ENCODE assay signal across 7 mouse cellular contexts in the genomic region with DNA sequence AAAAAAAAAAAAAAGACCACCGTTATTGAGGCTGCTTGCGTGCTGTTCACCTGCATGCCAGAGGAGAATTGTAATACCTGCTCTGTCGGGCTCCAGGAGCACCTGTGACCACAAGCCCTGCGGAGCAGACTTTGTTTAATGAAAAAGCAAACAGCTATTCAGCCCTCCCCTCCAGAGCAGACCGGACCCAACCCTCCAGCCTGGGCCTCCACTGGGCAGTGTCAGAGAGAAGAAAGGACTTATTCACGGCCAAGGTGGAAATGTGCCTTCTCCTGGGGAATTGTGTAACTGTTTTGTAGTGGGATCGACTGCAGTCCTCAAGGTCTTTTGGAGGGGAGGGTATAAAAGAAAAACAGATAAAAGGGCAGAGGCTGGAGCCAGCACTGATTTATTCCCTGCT.
DNase-seq lines count a peak whose midpoint lies in the region; ATAC-seq and TF ChIP-seq lines count a peak whose summit lies in the region.

No protein-coding gene starts in this region.

- no peaks in the 10 kb centered on the region for H3K9me3 ChIP-seq in intestine, embryonic 14.5 days (ENCODE audit: control insufficient read depth, low read length)
- H3K9me3 ChIP-seq in liver, embryonic 16.5 days (replicated peaks; ENCODE audit: control insufficient read depth, low read length), result no peaks in the 10 kb centered on the region
- H3K9me3 ChIP-seq in stomach, postnatal 0 days (ENCODE audit: control insufficient read depth, low read length), result no peaks in the 10 kb centered on the region

- 8% methylated on average over 7 of the region's 7 CpGs for WGBS in intestine, embryonic 14.5 days
- 33% methylated on average over 7 of the region's 7 CpGs for WGBS in liver, embryonic 16.5 days (ENCODE audit: insufficient replicate concordance)
- WGBS in stomach, postnatal 0 days, result 22% methylated on average over 7 of the region's 7 CpGs

- no peaks in the 10 kb centered on the region for H3K36me3 ChIP-seq in intestine, embryonic 14.5 days (ENCODE audit: control insufficient read depth, insufficient read depth, low read length)
- no peaks in the 10 kb centered on the region for H3K36me3 ChIP-seq in liver, embryonic 16.5 days (ENCODE audit: control insufficient read depth, insufficient read depth)
- H3K36me3 ChIP-seq in stomach, postnatal 0 days (ENCODE audit: control insufficient read depth, insufficient read depth, low read length), result no peaks in the 10 kb centered on the region

- peak; percentile 67 for ATAC-seq in intestine, embryonic 14.5 days (replicated peaks; ENCODE audit: low FRiP score, low TSS enrichment, low read depth)
- peak; percentile 69 for ATAC-seq in liver, embryonic 16.5 days (ENCODE audit: low read depth)
- ATAC-seq in stomach, postnatal 0 days (ENCODE audit: low FRiP score, low TSS enrichment), result peak; percentile 84

- DNase-seq in Muller cell, postnatal 12 days (ENCODE audit: inconsistent ontology term), result peak; percentile 46
- peak; percentile 48 for DNase-seq in embryo, embryonic 10 days (ENCODE audit: low spot score)
- DNase-seq in intestine, embryonic 14.5 days (ENCODE audit: low spot score), result peak; percentile 65
- DNase-seq in stomach, postnatal 0 days (ENCODE audit: low spot score), result peak; percentile 78
- DNase-seq in B cell, adult 2 months, result no peak
- DNase-seq in gastrocnemius, postnatal 4 days (ENCODE audit: low spot score in 2 of 2), result no peak

- no peak overlapping the region; the same call in 1 of the 2 replicates for H3K4me3 ChIP-seq in intestine, embryonic 14.5 days (ENCODE audit: low read depth, low read length)
- no peak overlapping the region for H3K4me3 ChIP-seq in liver, embryonic 16.5 days (ENCODE audit: low read depth, low read length)
- H3K4me3 ChIP-seq in stomach, postnatal 0 days (ENCODE audit: low read depth, low read length), result no peak overlapping the region

- H3K4me2 ChIP-seq in intestine, embryonic 14.5 days (ENCODE audit: low read length), result peak overlapping the region; percentile 52
- H3K4me2 ChIP-seq in liver, embryonic 16.5 days (ENCODE audit: low read depth, low read length), result peak overlapping the region; percentile 32
- H3K4me2 ChIP-seq in stomach, postnatal 0 days (replicated peaks; ENCODE audit: low read depth), result peak overlapping the region; percentile 52

- no peak for TF ChIP-seq CTCF in stomach, postnatal 0 days (IDR thresholded peaks at IDR 0.05; ENCODE audit: low read depth)

- TF ChIP-seq EP300 in stomach, postnatal 0 days (optimal IDR thresholded peaks at IDR 0.05), result no peak

- H3K4me1 ChIP-seq in intestine, embryonic 14.5 days (replicated peaks; ENCODE audit: control insufficient read depth, insufficient read depth, low read length), result peaks cover 24% of the 10 kb centered on the region
- peaks cover 5% of the 10 kb centered on the region; the same call in 1 of the 2 replicates for H3K4me1 ChIP-seq in liver, embryonic 16.5 days (ENCODE audit: control insufficient read depth, low read depth, low read length)
- no peaks in the 10 kb centered on the region for H3K4me1 ChIP-seq in stomach, postnatal 0 days (replicated peaks; ENCODE audit: control insufficient read depth, insufficient read depth)

- no peaks in the 10 kb centered on the region for H3K27me3 ChIP-seq in intestine, embryonic 14.5 days (replicated peaks; ENCODE audit: control insufficient read depth, insufficient read depth, low read length)
- H3K27me3 ChIP-seq in liver, embryonic 16.5 days (ENCODE audit: control insufficient read depth, insufficient read depth, low read depth, low read length), result no peaks in the 10 kb centered on the region
- no peaks in the 10 kb centered on the region for H3K27me3 ChIP-seq in stomach, postnatal 0 days (ENCODE audit: control insufficient read depth, insufficient read depth, low read length)

- H3K27ac ChIP-seq in intestine, embryonic 14.5 days (ENCODE audit: low read depth), result peak overlapping the region; percentile 73
- no peak overlapping the region for H3K27ac ChIP-seq in liver, embryonic 16.5 days (ENCODE audit: low read length)
- H3K27ac ChIP-seq in stomach, postnatal 0 days (replicated peaks), result peak overlapping the region; percentile 59; the same call in 1 of the 2 replicates

- H3K9ac ChIP-seq in intestine, embryonic 14.5 days (ENCODE audit: low read length), result no peak overlapping the region
- no peak overlapping the region for H3K9ac ChIP-seq in liver, embryonic 16.5 days (ENCODE audit: low read depth, low read length)
- no peak overlapping the region for H3K9ac ChIP-seq in stomach, postnatal 0 days (ENCODE audit: low read length)

Comparison
In these comparisons a context has a peak if more than half of its experiments do, and no peak if none do; other contexts are left out.
1. DNase-seq: peak in Muller cell, postnatal 12 days (single experiment), embryo, embryonic 10 days (single experiment), intestine, embryonic 14.5 days (single experiment) and stomach, postnatal 0 days (single experiment); none in B cell, adult 2 months (0 of 2) and gastrocnemius, postnatal 4 days (0 of 2).
2. Peak in every context shown above with its lines, with median percentiles within 50 percentile points of each other: ATAC-seq and H3K4me2 ChIP-seq.